Mouse (Mus musculus): ENCODE measurements around the gene Prr7. TPM values are rescaled to one million over a fixed set of nuclear protein-coding genes. Genes with fewer than 3 reads are reported as not detected.

The Prr7 gene
- polyA plus RNA-seq, 1 experiment, result 10.8 TPM

- H3K79me2 ChIP-seq (ENCODE audit: control insufficient read depth, insufficient read depth), result peaks cover 42% of the 10 kb centered on the region
- no peaks in the 10 kb centered on the region for H3K27me3 ChIP-seq (ENCODE audit: control insufficient read depth, insufficient read depth, insufficient read length)
- no peak overlapping the region for H3K4me3 ChIP-seq (ENCODE audit: insufficient read depth, poor library complexity, severe bottlenecking)
- no peak overlapping the region for H3ac ChIP-seq (ENCODE audit: control insufficient read depth, insufficient read length, low read depth)
- H3K36me3 ChIP-seq (ENCODE audit: control insufficient read depth, insufficient read depth), result peaks cover 23% of the 10 kb centered on the region
- TF ChIP-seq USF1 (IDR thresholded peaks at IDR 0.05; ENCODE audit: low read depth) (no peak), MAX (IDR thresholded peaks at IDR 0.05) (no peak), MYOD1 (IDR thresholded peaks at IDR 0.05; ENCODE audit: control insufficient read depth, insufficient read length, low read depth) (no peak), CTCF (IDR thresholded peaks at IDR 0.05; ENCODE audit: control insufficient read depth, insufficient read depth, insufficient read length) (no peak), MYOG (IDR thresholded peaks at IDR 0.05; ENCODE audit: control insufficient read depth, extremely low read depth, insufficient read length) (no peak), FOSL1 (IDR thresholded peaks at IDR 0.05; ENCODE audit: insufficient read depth, low read length, poor library complexity, severe bottlenecking) (no peak), CEBPB (IDR thresholded peaks at IDR 0.05; ENCODE audit: low read depth) (no peak)
- H3K79me3 ChIP-seq (ENCODE audit: low read depth), result peaks cover 30% of the 10 kb centered on the region
Measured at GRCm38 (mm10) chr13:55513828-55514227, 49.8 kb downstream of the Prr7 start.

GRCm38 (mm10) chr13:55516955-55517354, 52.9 kb downstream of the Prr7 start:
- H3K27me3 ChIP-seq (ENCODE audit: control insufficient read depth, insufficient read depth, insufficient read length), result no peaks in the 10 kb centered on the region
- peaks cover 3% of the 10 kb centered on the region for H3K36me3 ChIP-seq (ENCODE audit: control insufficient read depth, insufficient read depth)
- peaks cover 14% of the 10 kb centered on the region for H3K79me2 ChIP-seq (ENCODE audit: control insufficient read depth, insufficient read depth)
- peaks cover 11% of the 10 kb centered on the region for H3K79me3 ChIP-seq (ENCODE audit: low read depth)
- no peak overlapping the region for H3ac ChIP-seq (ENCODE audit: control insufficient read depth, insufficient read length, low read depth)
- TF ChIP-seq MAX (IDR thresholded peaks at IDR 0.05) (no peak), FOSL1 (IDR thresholded peaks at IDR 0.05; ENCODE audit: insufficient read depth, low read length, poor library complexity, severe bottlenecking) (no peak), CTCF (IDR thresholded peaks at IDR 0.05; ENCODE audit: control insufficient read depth, insufficient read depth, insufficient read length) (peak; percentile 76)
- no peak overlapping the region for H3K4me3 ChIP-seq (ENCODE audit: insufficient read depth, poor library complexity, severe bottlenecking)

GRCm38 (mm10) chr13:55519606-55520005, 55.5 kb downstream of the Prr7 start:
- TF ChIP-seq USF1 (IDR thresholded peaks at IDR 0.05; ENCODE audit: low read depth), result no peak
- TF ChIP-seq CTCF (IDR thresholded peaks at IDR 0.05; ENCODE audit: control insufficient read depth, insufficient read depth, insufficient read length), result no peak
- no peak for TF ChIP-seq FOSL1 (IDR thresholded peaks at IDR 0.05; ENCODE audit: insufficient read depth, low read length, poor library complexity, severe bottlenecking)
- TF ChIP-seq MAX (IDR thresholded peaks at IDR 0.05), result no peak
- no peak for TF ChIP-seq MYOD1 (IDR thresholded peaks at IDR 0.05; ENCODE audit: control insufficient read depth, insufficient read length, low read depth)
- no peak for TF ChIP-seq MYOG (IDR thresholded peaks at IDR 0.05; ENCODE audit: control insufficient read depth, extremely low read depth, insufficient read length)
- TF ChIP-seq CEBPB (IDR thresholded peaks at IDR 0.05; ENCODE audit: low read depth), result no peak
- Histone ChIP-seq H3K4me3 (ENCODE audit: insufficient read depth, poor library complexity, severe bottlenecking) (no peak overlapping the region), H3K79me2 (ENCODE audit: control insufficient read depth, insufficient read depth) (no peaks in the 10 kb centered on the region), H3K79me3 (ENCODE audit: low read depth) (no peaks in the 10 kb centered on the region), H3K27me3 (ENCODE audit: control insufficient read depth, insufficient read depth, insufficient read length) (no peaks in the 10 kb centered on the region), H3ac (ENCODE audit: control insufficient read depth, insufficient read length, low read depth) (no peak overlapping the region), H3K36me3 (ENCODE audit: control insufficient read depth, insufficient read depth) (no peaks in the 10 kb centered on the region)

GRCm38 (mm10) chr13:55522730-55523129, 58.7 kb downstream of the Prr7 start:
- Histone ChIP-seq H3K79me2 (ENCODE audit: control insufficient read depth, insufficient read depth) (no peaks in the 10 kb centered on the region), H3K79me3 (ENCODE audit: low read depth) (no peaks in the 10 kb centered on the region), H3K27me3 (ENCODE audit: control insufficient read depth, insufficient read depth, insufficient read length) (no peaks in the 10 kb centered on the region), H3K36me3 (ENCODE audit: control insufficient read depth, insufficient read depth) (no peaks in the 10 kb centered on the region), H3K4me3 (ENCODE audit: insufficient read depth, poor library complexity, severe bottlenecking) (no peak overlapping the region), H3ac (ENCODE audit: control insufficient read depth, insufficient read length, low read depth) (no peak overlapping the region)
- TF ChIP-seq USF1 (IDR thresholded peaks at IDR 0.05; ENCODE audit: low read depth) (no peak), FOSL1 (IDR thresholded peaks at IDR 0.05; ENCODE audit: insufficient read depth, low read length, poor library complexity, severe bottlenecking) (no peak), MYOD1 (IDR thresholded peaks at IDR 0.05; ENCODE audit: control insufficient read depth, insufficient read length, low read depth) (no peak), CTCF (IDR thresholded peaks at IDR 0.05; ENCODE audit: control insufficient read depth, insufficient read depth, insufficient read length) (no peak), MAX (IDR thresholded peaks at IDR 0.05) (no peak), CEBPB (IDR thresholded peaks at IDR 0.05; ENCODE audit: low read depth) (no peak)

Small RNAs within 50 kb of the gene (microRNA-seq; reads per million reads assigned to microRNA genes)
- gene Mir6943 (ENCODE audit: borderline microRNAs expressed) (1.00 reads per million, percentile 22 among the genes with 10 or more reads in this experiment), gene Mir6944 (ENCODE audit: borderline microRNAs expressed) (10.8 reads per million, percentile 60 among the genes with 10 or more reads in this experiment), gene Mir6945 (ENCODE audit: borderline microRNAs expressed) (4.8 reads per million, percentile 51 among the genes with 10 or more reads in this experiment)

Other genes with a start within 250 kb of the Prr7 start
- 499 TPM for gene Prelid1, start 143.8 kb upstream of the Prr7 start, polyA plus RNA-seq (2012; fragmentation: generic; extraction: Trizol)
- gene Rab24, start 142.3 kb upstream of the Prr7 start, polyA plus RNA-seq (2012; fragmentation: generic; extraction: Trizol), result 54.3 TPM
- gene Mxd3, start 134.4 kb upstream of the Prr7 start, polyA plus RNA-seq (2012; fragmentation: generic; extraction: Trizol), result 49.8 TPM
- 81.4 TPM for gene Lman2, start 101.5 kb upstream of the Prr7 start, polyA plus RNA-seq (2012; fragmentation: generic; extraction: Trizol)
- 0.08 TPM for gene Rgs14, start 94.5 kb upstream of the Prr7 start, polyA plus RNA-seq (2012; fragmentation: generic; extraction: Trizol)
- not detected for gene Slc34a1, start 66.1 kb upstream of the Prr7 start, polyA plus RNA-seq (2012; fragmentation: generic; extraction: Trizol)
- gene Pfn3, start 49.0 kb upstream of the Prr7 start, polyA plus RNA-seq (2012; fragmentation: generic; extraction: Trizol), result not detected
- gene F12, start 37.5 kb upstream of the Prr7 start, polyA plus RNA-seq (2012; fragmentation: generic; extraction: Trizol), result not detected
- gene Grk6, start 19.2 kb upstream of the Prr7 start, polyA plus RNA-seq (2012; fragmentation: generic; extraction: Trizol), result 81.9 TPM
- 87.7 TPM for gene Dbn1, start 23.8 kb downstream of the Prr7 start, polyA plus RNA-seq (2012; fragmentation: generic; extraction: Trizol)
- gene Pdlim7, start 49.4 kb downstream of the Prr7 start, polyA plus RNA-seq (2012; fragmentation: generic; extraction: Trizol), result 344 TPM
- 0.83 TPM for gene Dok3, start 65.0 kb downstream of the Prr7 start, polyA plus RNA-seq (2012; fragmentation: generic; extraction: Trizol)
- 65.4 TPM for gene Ddx41, start 72.4 kb downstream of the Prr7 start, polyA plus RNA-seq (2012; fragmentation: generic; extraction: Trizol)
- 15.9 TPM for gene Fam193b, start 106.9 kb downstream of the Prr7 start, polyA plus RNA-seq (2012; fragmentation: generic; extraction: Trizol)
- gene Tmed9, start 109.5 kb downstream of the Prr7 start, polyA plus RNA-seq (2012; fragmentation: generic; extraction: Trizol), result 191 TPM
- gene B4galt7, start 135.6 kb downstream of the Prr7 start, polyA plus RNA-seq (2012; fragmentation: generic; extraction: Trizol), result 16.1 TPM
- 32.1 TPM for gene Caml, start 158.7 kb downstream of the Prr7 start, polyA plus RNA-seq (2012; fragmentation: generic; extraction: Trizol)
- gene Ddx46, start 170.8 kb downstream of the Prr7 start, polyA plus RNA-seq (2012; fragmentation: generic; extraction: Trizol), result 15.2 TPM
- gene B230219D22Rik, start 228.9 kb downstream of the Prr7 start, polyA plus RNA-seq (2012; fragmentation: generic; extraction: Trizol), result 15.8 TPM